Mouse (Mus musculus) heart, postnatal 0 days (tissue): ENCODE data around the gene Hoxb8.

Source experiments
- CTCF ChIP-seq: IDR thresholded peaks from 2 replicates; pipeline ENCODE4 v1.5.1; 2016; ENCODE audit warnings: antibody characterized with exemption, control low read depth, low read depth
- EP300 ChIP-seq: IDR thresholded peaks from 2 replicates; pipeline ENCODE4 v1.6.1; 2016; ENCODE audit warnings: antibody characterized with exemption, low read depth

GRCm38 (mm10) chr11:96319910-96320309, 38.2 kb downstream of the Hoxb8 start:
- TF ChIP-seq CTCF (no peak), EP300 (no peak)
